Mouse (Mus musculus): ENCODE data around the gene Tspan5.

The Tspan5 gene

DNA sequence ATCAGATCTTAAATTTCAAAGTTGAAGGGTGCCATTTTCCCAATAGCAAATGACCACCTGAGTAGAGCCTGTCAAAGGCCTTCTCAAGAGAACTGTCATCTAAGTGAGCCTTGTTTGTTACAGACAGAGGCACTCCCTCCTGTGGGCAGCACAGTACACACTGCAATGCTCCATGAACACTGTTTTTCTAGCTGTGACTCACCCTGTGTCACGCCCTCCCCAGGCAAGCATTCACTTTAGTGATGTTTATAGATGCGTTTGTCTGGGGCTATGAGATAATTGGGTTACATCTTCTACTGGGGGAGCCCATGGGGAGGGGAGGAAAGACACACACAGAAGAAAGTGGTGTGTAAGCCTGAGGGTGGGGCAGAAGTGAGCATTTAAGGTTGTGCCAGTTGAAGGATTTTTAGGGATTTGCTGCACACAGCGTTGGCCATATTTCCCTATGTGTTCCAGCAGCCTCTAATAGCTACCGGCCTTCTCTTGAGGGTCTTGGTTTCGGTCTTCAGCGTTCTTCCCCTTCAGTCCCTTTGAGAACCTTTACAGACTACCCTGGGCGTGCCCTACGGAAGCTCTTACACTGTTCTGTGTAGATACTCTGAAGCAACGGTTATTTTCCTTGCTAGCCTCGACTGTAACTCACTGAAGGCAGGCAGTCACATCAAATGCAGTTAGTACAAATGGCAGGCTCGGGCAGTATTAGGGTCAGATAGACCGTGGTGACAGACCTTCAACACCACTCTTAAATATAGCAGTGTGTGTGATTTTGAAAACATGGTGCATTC is 29.7 kb downstream of the Tspan5 start:
- DNase-seq (ENCODE audit: low spot score in 2 of 2): no peak

DNA sequence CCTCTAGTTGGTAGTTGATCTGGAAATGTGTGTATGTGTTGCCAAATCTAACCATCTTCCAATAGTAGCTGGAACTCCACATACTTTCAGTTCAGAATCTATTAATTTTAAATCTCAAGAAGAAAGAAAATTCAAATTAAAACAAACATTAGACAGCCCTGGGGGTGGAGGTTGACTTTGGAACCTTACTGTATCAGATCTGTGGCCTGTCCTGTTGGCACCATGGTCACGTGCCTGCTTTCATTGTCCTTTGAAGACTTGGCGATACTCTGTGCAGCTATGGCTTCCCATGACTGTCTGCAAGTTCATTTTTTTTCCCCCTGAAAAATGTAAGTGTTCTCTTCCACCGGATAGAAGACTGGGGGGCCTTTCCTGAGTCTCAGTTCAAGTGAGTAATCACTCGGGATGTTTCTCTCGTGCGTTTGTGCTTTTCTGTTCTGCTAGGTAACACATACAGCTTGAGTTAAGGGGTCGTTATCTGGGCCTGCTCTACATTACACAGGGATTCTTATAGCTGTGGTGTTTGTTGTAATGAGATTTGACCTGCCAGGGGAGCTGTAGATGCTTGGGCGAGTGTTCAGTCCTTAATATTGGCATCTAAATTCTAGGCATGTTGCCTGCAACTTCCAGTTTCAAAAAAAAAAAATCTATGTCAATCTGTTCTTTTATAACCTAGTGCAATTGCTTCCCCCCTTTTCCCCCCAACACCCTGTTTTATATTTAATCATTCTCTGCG is 32.0 kb downstream of the Tspan5 start:
- DNase-seq (ENCODE audit: low spot score in 2 of 2): no peak

DNA sequence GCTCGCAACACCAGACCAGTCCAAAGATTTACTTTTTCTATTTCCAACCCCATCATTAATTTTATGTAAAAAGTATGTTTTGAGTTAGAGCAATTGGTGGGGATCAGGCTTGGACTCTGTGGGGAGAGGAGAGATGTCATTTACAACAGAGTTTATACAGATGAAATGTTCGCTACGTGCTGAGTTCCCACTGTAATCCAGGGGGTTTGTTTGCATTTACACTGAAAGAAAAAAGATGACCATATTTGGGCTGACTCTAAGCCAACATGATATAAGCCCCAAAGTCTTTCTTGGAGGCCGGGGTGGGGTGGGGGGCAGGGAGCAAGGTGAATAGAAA is 32.6 kb downstream of the Tspan5 start:
- no peak for DNase-seq (ENCODE audit: low spot score in 2 of 2)

DNA sequence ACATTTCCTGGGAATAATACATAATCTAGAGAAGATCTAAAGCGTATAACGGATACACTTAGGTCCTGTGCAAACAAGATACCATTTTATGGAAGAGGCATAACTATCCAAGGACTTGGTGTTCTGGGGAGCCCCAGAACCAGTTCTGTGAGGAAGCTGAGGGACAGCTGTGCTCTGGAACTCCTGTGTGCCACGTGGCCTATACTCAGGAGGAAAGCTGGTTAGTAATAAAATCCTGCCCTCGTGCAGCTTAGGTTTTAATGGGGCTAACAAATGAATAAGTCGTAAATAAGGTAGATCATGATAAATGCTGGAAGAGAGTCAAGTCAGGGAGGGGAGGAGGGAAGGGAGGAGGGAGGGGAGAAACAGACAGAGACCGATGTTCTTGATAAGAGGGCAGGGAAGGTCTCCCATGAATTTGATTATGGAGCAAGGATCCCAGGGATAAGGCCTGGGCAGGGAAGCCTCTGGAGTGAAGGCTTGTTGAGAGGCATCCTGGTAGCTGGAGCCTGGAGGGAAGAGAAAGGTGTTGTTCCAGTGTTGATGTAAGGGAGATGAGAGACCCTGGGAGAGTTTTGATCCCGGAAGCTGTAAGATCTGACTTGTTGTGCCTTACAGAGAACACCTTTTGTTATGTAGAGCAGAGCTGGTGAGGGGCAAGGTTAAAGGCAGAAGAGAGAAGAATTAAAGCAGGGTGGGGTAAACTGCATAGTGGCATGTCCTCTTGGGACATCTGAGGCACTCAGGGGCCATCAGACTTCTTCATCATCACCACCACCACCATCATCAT is 34.1 kb downstream of the Tspan5 start:
- DNase-seq (ENCODE audit: low spot score in 2 of 2): no peak

DNA sequence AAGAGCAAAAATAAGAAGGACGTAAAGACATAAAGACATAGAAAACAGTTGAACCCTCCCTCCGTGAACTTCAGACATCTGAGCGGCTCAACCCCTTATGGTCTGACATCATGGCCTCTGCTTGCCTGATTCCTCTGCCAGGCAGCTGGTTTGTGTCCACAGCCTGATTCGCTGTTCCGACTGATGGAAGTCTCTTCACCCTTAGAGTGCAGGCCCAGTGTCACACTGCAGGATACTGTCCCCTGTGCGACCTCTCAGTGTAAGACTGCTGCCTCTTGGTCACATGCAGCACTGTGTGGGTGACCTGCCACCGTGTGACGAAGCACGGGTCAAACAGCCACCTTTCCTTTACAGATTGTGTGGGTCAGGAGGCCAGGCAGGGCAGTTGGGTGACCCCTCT is 39.5 kb downstream of the Tspan5 start:
- no peak for DNase-seq (ENCODE audit: low spot score in 2 of 2)

DNA sequence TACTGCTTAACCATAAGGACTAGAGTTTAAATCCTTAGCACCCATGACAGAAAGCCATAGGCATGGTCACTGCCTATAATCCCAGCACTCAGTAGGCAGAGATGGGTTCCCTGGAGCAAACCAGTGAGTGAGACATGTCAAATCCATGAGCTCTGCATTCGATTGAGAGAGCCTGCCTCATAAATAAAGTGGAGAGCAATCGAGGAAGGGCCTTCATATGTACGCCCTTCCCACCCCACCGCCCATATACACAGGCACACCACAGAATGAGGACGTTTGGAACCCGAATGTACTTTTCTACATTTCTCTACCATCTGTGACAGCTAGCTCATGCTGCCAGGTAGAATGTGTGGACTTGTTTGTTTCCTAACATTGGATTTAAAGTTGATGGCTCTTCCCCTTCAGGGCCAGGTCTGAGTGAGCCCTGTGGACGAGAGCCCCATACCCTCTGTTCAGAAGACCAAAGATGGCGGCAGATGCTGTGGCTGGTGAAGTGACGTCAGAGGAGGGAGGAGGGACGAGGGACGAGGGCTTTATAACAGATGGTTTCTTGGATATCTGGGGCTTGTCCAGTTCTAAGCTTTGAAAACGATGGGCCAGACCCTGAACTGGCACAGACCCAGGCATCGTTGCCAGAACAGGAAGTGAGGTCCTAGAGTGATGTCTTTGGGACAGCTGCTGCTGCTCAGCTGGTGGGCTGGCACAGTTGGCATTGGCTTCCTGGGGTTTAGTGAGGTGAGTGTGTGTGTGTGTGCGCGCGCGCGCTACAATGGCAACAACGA is 42.1 kb downstream of the Tspan5 start:
- DNase-seq (ENCODE audit: low spot score in 2 of 2): no peak

DNA sequence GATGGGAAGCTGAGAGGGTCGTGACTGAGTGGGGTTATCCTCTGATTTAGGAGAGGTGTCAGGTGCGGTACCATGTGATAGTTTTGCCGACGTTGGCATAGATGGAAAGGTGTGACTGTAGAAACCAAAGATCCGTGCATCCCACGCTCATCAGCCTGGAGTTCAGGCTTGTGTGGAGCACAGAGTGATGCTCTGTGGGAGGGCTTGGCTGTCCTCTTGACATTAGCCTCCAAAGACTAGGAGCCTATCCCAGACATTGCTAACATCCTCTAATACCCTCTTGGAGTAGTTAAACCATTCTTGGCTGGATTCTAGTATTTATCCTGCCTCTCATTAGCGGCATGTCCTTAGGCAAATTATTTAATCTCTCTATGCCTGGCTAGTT is 42.6 kb downstream of the Tspan5 start:
- DNase-seq (ENCODE audit: low spot score in 2 of 2): no peak

DNA sequence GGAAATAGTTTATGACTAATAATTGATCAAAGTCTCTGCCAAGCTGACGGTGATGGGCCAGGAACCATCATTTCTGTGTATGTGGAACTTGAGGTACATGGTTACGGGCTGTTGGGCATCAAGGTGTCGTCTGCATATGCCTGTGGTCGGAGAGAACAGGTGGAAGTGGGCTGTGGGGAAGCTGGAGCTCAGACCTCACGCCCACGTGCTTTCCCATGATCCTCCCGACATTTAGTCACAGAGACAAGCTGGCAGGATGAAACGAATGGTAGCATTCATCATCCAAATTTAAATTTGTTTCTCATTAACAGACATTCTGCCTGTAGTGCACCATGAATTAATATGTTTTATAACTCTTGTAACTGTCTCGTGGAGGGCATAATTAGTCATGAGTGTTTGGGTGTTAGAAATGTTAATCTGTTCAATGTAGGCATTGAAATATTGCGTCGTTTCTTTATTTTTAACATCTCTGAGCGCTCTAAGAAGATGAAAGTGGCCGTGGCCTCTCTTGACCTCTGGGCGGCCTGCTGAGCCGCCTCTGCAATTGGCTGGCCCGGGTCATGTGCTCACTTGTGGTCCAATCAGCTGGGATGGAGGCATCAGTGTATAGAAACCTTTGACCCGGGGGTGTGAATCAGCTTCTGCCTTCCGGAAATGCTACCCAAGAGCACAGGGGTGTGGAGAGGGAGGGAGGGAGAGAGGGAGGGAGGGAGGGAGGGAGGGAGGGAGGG is 45.9 kb downstream of the Tspan5 start:
- DNase-seq (ENCODE audit: low spot score in 2 of 2): peak; percentile 56 to 60

DNA sequence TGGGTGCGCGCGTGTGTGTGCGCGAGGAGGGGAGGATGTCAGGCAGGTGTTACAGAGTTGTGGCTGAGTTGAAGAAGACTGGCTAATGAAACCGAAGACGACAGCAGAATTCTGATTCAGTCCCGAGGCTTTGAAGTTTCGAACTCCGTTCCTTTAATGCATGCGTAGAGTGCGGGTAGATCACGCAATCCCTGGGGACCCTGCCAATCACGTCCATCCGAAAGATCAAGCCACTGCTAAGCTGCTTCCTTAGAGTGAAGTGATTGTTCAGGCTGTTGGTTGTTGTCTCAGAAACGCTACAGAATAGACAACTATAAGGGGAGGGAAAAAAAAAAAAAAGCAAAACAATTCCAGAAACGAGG is 46.5 kb downstream of the Tspan5 start:
- DNase-seq (ENCODE audit: low spot score in 2 of 2): no peak

DNA sequence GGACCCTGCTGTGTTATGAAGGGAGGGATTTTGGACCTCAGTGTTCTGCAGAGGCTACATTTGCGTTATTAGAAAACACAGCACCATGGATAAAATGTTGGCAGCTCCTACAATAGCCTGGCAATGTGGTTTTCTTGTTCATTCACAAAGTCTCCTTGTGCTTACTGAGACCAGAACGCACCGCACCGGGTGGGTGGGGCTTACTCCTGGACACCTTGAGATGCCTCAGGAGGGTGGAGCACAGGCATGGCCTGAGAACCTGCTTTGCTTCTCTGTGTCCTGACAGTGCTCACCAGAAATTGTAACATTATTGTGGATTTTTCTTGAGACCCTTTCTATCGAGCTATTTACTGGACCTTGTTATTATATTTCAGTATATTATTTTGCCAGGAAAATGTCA is 47.3 kb downstream of the Tspan5 start:
- no peak for DNase-seq (ENCODE audit: low spot score in 2 of 2)

DNA sequence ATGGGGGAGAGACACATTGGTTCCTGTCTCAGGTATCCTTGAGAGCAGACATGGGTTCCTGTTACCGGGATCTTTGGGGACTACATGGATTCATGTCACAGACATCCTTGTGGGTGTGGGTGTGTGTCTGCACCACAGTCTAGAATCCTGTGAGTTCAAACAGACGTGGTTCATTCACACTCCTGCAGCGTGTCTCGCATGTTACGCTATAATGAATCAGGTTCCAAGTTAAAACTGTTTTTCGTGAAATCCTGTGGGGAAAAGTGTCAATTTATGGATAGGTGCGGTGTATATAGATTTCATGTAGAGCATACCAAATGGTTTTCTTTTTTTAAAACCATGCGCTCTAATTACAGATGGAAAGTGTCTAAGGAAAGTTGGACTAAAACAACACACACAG is 52.5 kb downstream of the Tspan5 start:
- DNase-seq (ENCODE audit: low spot score in 2 of 2): no peak

DNA sequence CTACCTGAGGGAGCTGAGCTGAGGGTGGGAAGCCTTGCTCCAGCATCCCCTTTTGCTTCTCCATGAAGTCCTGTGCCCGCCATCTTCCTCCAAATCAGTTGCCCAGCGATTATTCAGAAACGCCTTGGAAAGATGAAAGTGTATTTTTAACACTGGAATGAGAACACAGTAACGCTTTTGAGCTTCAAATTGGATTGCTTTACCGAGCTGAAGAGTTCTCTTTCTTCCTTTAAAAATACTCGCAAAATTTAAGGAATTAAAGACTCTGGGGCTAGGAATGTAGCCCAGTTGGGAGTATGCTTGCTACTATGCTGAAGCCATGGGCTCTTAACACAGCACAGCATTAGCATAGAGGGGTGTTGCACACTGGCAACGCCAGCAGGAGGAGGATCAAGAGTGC is 54.0 kb downstream of the Tspan5 start:
- DNase-seq (ENCODE audit: low spot score in 2 of 2): no peak

DNA sequence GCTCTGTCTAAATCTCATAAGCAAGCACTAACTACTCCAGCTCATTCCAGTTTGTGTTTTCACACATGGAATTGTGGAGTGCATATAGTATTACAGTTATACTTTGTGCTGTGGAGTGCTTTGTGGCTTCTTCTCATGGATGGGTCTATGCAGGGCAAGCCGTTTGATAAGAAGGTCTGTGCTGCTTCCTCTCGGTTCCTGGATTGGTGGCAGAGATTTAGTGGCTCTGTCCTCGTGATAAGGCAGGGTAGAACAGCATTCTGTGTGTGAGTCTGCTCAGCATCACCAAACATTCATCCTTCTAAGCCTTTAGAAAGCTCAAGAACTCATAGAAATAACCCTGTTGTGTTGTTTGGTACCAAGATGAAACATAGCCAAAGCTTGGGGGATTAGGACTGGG is 54.6 kb downstream of the Tspan5 start:
- DNase-seq (ENCODE audit: low spot score in 2 of 2): no peak

DNA sequence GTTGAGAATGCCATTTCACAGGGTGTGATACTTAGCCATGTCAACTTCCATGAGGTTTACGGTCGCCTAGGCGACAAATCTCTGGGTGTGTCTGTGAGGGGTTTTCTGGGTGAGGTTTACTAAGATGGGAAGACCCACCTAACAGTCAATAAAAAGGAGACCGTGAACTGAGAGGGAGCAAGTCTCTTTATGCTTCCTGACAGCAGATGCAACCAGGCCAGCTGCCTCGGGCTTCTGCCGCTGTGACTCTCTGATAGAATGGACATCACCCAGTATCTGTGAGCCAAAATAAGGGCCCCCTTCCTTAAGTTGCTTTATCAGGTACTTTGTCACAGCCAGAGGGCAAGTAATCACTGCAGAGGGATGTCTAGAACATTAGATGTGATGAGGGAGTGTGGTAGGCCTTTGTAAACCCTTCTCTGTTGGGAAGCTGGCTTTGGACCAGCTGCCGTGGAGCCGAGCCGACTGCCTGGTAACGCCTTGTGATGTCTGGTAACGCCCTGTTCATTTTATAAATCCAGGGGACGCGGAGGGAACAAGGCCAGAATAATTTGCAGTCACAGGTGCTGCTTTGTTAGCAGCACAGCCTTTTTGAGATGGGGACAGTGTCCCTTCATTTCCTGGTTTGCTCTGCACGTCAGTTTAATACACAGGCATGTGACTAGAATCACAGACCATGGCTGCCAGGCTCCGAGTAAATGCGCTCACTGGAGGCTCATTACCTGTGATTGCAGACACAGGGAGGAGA is 58.8 kb downstream of the Tspan5 start:
- DNase-seq (ENCODE audit: low spot score in 2 of 2): no peak

DNA sequence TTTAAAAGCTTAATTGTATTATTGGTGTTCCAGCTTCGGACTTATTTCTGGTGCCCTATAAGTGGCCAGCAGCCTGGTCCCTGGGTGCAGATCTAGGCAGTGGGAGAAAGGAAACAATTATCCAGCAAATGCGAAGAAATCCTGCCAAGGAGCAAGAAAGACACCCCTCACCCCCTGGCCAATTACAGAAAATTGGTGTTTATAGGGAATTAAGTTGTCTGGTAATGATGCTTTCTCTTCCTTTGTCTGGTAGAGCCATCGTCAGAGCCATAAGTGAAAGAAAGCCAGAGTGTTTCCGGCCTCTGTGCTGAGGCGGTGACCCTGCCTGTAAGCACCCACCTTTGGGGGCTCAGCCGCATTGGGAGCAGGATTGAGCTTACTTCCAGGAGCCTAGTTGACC is 59.7 kb downstream of the Tspan5 start:
- DNase-seq (ENCODE audit: low spot score in 2 of 2): no peak

DNA sequence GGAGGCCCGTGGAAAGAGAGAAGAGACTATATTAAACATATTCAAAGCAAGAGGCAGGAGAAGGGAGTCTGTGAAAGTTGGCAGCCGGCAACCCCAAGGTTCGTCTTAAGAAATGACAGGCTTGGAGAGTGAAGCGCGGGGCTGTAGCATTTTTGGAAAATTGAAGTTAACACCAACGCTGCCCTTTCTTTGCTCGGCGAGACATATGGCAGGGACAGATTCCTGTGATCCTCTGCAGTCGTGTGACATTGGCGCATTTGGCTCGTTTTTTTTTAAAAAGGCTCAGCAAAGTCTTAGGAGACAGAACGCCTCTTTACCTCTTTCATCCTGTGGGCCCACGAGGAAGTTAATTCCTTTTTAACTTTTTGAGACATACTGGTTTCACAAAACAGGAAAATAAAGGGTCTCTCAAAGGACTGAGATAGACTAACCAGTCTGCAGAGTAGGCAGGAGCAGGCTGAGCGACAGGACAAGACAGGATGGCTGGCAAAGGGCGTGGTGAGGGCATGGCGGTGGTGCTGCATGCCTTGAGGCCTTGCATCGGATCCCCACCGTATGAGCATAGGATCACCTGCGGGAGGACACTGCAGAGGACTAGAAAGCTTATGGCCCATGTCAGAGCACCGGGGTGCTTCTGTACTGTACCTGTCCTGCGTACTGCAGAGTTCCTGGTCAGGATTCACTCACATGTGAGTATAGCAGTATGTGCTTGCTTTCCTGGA is 60.9 kb downstream of the Tspan5 start:
- peak in 1 of 2 experiments; percentile 50 for DNase-seq (ENCODE audit: low spot score in 2 of 2)

DNA sequence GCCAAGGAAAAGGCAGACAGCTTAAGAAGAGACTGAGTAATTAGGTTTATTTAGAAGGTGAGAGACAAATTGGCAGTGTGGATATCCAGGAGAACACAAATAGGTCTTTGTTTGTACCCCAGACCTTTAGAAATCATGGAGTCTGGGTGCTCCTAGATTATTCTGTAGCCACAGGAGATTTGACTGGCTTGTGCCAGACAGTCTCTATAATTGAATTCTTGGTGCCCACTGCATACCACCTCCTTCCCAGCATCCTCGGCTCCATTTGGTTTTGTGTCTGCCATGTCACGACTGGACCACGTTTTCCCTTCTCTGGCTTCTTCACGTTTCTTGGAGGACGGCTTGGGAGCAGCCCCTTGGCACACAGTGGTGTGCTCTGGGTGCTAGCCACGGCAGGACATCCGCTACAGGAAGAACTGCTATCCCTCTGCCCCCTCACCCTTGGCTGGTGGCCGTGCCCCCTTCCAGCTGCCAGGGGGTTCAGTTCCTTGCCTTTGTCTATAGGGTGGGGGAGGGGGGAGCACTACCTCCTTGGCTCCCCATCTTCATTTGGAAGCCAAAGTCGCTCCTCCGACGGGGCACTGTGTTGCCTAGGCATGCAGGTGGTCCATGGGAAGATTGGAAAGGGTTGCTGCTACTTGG is 61.6 kb downstream of the Tspan5 start:
- no peak for DNase-seq (ENCODE audit: low spot score in 2 of 2)

DNA sequence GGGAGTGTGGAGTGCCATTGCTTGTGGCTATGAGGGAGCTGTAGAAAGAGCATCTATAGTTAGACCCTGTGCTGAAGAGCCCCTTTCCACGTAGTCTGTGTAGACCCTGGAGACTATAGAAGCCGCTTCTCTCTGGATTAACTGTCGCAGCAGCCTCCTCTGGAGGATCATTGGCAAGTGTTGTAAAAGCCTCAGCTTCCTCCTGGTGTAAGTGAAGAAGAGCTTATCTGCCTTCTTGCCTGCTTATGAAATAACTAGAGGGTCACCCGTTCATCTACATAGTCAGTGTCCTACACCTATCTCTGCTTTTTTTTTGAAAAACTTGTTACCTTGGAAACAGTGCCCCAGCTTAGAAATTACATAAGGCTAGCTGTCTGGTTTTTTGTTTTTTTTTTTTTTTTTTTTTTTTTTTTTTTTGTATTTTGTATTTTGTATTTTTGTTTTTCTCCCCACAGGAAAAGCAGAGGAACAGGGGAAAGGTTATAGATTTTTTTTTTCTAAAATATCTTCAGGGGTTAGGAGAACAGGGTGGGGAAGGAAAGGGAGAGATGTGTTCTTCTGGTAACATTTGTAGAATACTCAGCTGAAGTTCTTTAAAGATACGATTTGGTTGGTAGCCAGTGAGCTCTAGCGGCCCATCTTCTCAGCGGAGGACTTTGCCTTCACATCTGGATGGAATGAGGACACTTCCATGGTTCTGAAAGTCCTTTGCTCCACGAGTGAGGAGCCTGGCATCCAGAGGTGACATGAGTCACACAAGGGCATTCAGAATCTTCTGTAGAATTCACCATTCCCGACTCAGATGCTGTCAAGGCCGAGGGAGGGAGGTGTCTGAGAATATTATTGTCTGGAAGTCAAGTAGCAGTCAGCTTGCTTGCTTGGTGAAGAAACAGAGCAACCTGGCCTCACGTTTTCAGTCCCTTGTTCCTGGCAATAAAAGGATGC is 62.4 kb downstream of the Tspan5 start:
- no peak for DNase-seq (ENCODE audit: low spot score in 2 of 2)
